Mouse (Mus musculus): ENCODE measurements around the gene Olfr718-ps1.

GRCm38 (mm10) chr5:143130342-143130741 lies 17.0 kb downstream of the Olfr718-ps1 start:
- peak; percentile 43 for TF ChIP-seq CTCF (conservative IDR thresholded peaks at IDR 0.05; ENCODE audit: insufficient read depth, insufficient read length, low read depth, low read length)
- no peak for TF ChIP-seq POLR2A (IDR thresholded peaks at IDR 0.05; ENCODE audit: low read depth, low read length)

Measured in kidney, adult 2 months (tissue).